Mouse (Mus musculus) limb, embryonic 14.5 days (tissue): ENCODE measurements at regions not wholly inside any gene's neighbourhood (a gene's known extent, or its start where the extent isn't known, plus 50 kb on each side); places are given as distances from the start of the nearest gene placed in this dataset.

Experiments used
- ATAC-seq: fragments of 200-750 bp; cut with Nextera tagmentation; 2 replicates; pipeline ENCODE4 v1.8.0; 2017; ENCODE audit warnings: low read depth, moderate number of reproducible peaks, moderate TSS enrichment; ENCODE audit not compliant: low FRiP score
- DNase-seq: peaks from one replicate; pipeline ENCODE4 v3.0.0-alpha.2; 2015; ENCODE audit warnings: low spot score
- H3K27ac ChIP-seq: fragments of 300-500 bp; sonication (generic); replicated peaks from 2 replicates; pipeline ENCODE4 v1.5.1; 2014; ENCODE audit warnings: low read depth, mild to moderate bottlenecking, low read length, moderate library complexity, mixed read lengths
- H3K27me3 ChIP-seq: fragments of 300-500 bp; sonication (generic); 2 replicates; pipeline ENCODE4 v1.6.1; 2014; ENCODE audit warnings: low read length, mixed read lengths; ENCODE audit not compliant: control insufficient read depth, insufficient read depth
- H3K36me3 ChIP-seq: fragments of 300-500 bp; sonication (generic); 2 replicates; pipeline ENCODE4 v1.6.1; 2014; ENCODE audit warnings: mild to moderate bottlenecking, low read length, moderate library complexity, mixed read lengths; ENCODE audit not compliant: control insufficient read depth, insufficient read depth
- H3K4me1 ChIP-seq: fragments of 300-500 bp; sonication (generic); 2 replicates; pipeline ENCODE4 v1.6.1; 2014; ENCODE audit warnings: antibody characterized with exemption, low read length, mixed read lengths; ENCODE audit not compliant: control insufficient read depth, insufficient read depth
- H3K4me2 ChIP-seq: fragments of 300-500 bp; sonication (generic); replicated peaks from 2 replicates; pipeline ENCODE4 v1.6.1; 2014; ENCODE audit warnings: low read depth, mild to moderate bottlenecking, low read length, moderate library complexity; ENCODE audit not compliant: severe bottlenecking
- H3K4me3 ChIP-seq: fragments of 300-500 bp; sonication (generic); replicated peaks from 2 replicates; pipeline ENCODE4 v1.5.1; 2014; ENCODE audit warnings: low read length
- H3K9ac ChIP-seq: fragments of 300-500 bp; sonication (generic); 2 replicates; pipeline ENCODE4 v1.6.1; 2014; ENCODE audit warnings: mild to moderate bottlenecking, low read depth, low read length, moderate library complexity; ENCODE audit not compliant: severe bottlenecking
- H3K9me3 ChIP-seq: fragments of 300-500 bp; sonication (generic); 2 replicates; pipeline ENCODE4 v1.6.1; 2016; ENCODE audit warnings: low read length; ENCODE audit not compliant: control insufficient read depth
- POLR2A ChIP-seq: fragments of 200-500 bp; IDR thresholded peaks from 2 replicates; pipeline ENCODE4 v1.8.0; 2012; ENCODE audit warnings: inconsistent platforms, mild to moderate bottlenecking, moderate library complexity, borderline replicate concordance; ENCODE audit not compliant: insufficient read depth, insufficient read length; ENCODE audit errors: extremely low read depth
- WGBS: fragments of 180-500 bp; shearing (Covaris S2); extraction: QIAGEN DNeasy Blood & Tissue Kit; methylation state at CpG from one replicate; pipeline ENCODE4 v1.1.7; 2014; 5-methylcytosine and 5-hydroxymethylcytosine counted together

- no peak overlapping the region for H3K27ac ChIP-seq
- H3K9ac ChIP-seq = no peak overlapping the region
- no peaks in the 10 kb centered on the region for H3K36me3 ChIP-seq
- TF ChIP-seq POLR2A = no peak
- 79% methylated on average over 4 of the region's 4 CpGs for WGBS
- H3K4me1 ChIP-seq = peaks cover 8% of the 10 kb centered on the region; the same call in 1 of the 2 replicates
- H3K27me3 ChIP-seq = 0 out of 2 replicates have a peak, but pooled peaks cover 10% of the 10 kb centered on the region
- H3K9me3 ChIP-seq = no peaks in the 10 kb centered on the region
- H3K4me3 ChIP-seq = no peak overlapping the region
- ATAC-seq = no peak
- DNase-seq = no peak
- H3K4me2 ChIP-seq = no peak overlapping the region
Measured at GRCm38 (mm10) chr4:8989110-8989509, 750.3 kb upstream of the Car8 start.

DNA sequence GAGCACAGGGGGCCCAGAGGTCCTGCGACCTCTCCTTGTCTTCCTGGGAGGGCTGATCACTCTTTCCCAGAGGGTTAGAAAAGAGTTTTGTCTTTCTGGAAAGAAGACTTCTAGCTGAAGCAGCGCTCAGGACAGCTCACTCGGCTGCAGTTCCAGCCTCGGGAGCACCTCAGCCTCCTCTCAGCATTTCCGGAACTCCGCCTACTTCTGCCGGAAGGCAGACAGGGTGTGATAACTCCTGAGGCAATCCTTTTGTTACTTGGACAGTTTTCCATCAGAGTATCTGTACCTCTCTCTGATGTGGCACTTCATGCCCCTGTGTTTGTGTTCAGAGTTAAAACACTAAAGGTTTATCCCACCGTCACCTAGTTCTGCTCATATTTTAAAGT lies 749.5 kb upstream of the Car8 start:
- no peak for TF ChIP-seq POLR2A
- H3K27ac ChIP-seq = no peak overlapping the region
- WGBS = 46% methylated on average over 8 of the region's 8 CpGs
- ATAC-seq (no peak), DNase-seq (no peak)
- H3K4me2 ChIP-seq = no peak overlapping the region
- no peaks in the 10 kb centered on the region for H3K36me3 ChIP-seq
- peaks cover 8% of the 10 kb centered on the region; the same call in 1 of the 2 replicates for H3K4me1 ChIP-seq
- no peak overlapping the region for H3K9ac ChIP-seq
- no peak overlapping the region for H3K4me3 ChIP-seq
- H3K9me3 ChIP-seq = no peaks in the 10 kb centered on the region
- 0 out of 2 replicates have a peak, but pooled peaks cover 10% of the 10 kb centered on the region for H3K27me3 ChIP-seq

- WGBS = 40% methylated on average over 10 of the region's 10 CpGs
- TF ChIP-seq POLR2A = no peak
- H3K27me3 ChIP-seq = 0 out of 2 replicates have a peak, but pooled peaks cover 10% of the 10 kb centered on the region
- DNase-seq = no peak
- no peak overlapping the region for H3K4me2 ChIP-seq
- no peak overlapping the region for H3K9ac ChIP-seq
- H3K4me3 ChIP-seq = no peak overlapping the region
- no peaks in the 10 kb centered on the region for H3K36me3 ChIP-seq
- H3K9me3 ChIP-seq = no peaks in the 10 kb centered on the region
- H3K27ac ChIP-seq = no peak overlapping the region
- ATAC-seq = no peak
- H3K4me1 ChIP-seq = peaks cover 8% of the 10 kb centered on the region; the same call in 1 of the 2 replicates
Measured at GRCm38 (mm10) chr4:8987544-8988344, 748.9 kb upstream of the Car8 start.

GRCm38 (mm10) chr4:8986394-8987091 lies 747.7 kb upstream of the Car8 start:
- Histone ChIP-seq H3K27me3 (0 out of 2 replicates have a peak, but pooled peaks cover 10% of the 10 kb centered on the region), H3K4me1 (peaks cover 8% of the 10 kb centered on the region; the same call in 1 of the 2 replicates), H3K27ac (no peak overlapping the region), H3K4me3 (no peak overlapping the region), H3K9ac (no peak overlapping the region), H3K9me3 (no peaks in the 10 kb centered on the region), H3K36me3 (no peaks in the 10 kb centered on the region), H3K4me2 (no peak overlapping the region)
- ATAC-seq (no peak), DNase-seq (no peak)
- no peak for TF ChIP-seq POLR2A
- 32% methylated on average over 13 of the region's 13 CpGs for WGBS

- Histone ChIP-seq H3K27me3 (0 out of 2 replicates have a peak, but pooled peaks cover 10% of the 10 kb centered on the region), H3K4me2 (no peak overlapping the region)
- DNase-seq = no peak
Measured at GRCm38 (mm10) chr4:8984059-8984606, 745.3 kb upstream of the Car8 start.

More at GRCm38 (mm10) chr4:8984059-8984606, 745.3 kb upstream of the Car8 start:
- ATAC-seq = no peak
- WGBS = 93% methylated on average over 5 of the region's 5 CpGs
- Histone ChIP-seq H3K9me3 (no peaks in the 10 kb centered on the region), H3K27ac (no peak overlapping the region), H3K36me3 (no peaks in the 10 kb centered on the region), H3K4me3 (no peak overlapping the region), H3K4me1 (peaks cover 8% of the 10 kb centered on the region; the same call in 1 of the 2 replicates), H3K9ac (no peak overlapping the region)
- TF ChIP-seq POLR2A = no peak
